Mouse (Mus musculus): ENCODE measurements around the gene Psmd8. TPM values are rescaled to one million over a fixed set of nuclear protein-coding genes. Genes with fewer than 3 reads are reported as not detected.
A peak's percentile ranks its signal among the peaks of the same experiment; 100 is the strongest.
"Not testable (repeated sequence)": the region's sequence is repeated elsewhere in the genome, so short reads cannot be mapped to it uniquely, and the experiment has no call there.

The Psmd8 gene
- polyA plus RNA-seq, 1 experiment: 242 TPM

DNA sequence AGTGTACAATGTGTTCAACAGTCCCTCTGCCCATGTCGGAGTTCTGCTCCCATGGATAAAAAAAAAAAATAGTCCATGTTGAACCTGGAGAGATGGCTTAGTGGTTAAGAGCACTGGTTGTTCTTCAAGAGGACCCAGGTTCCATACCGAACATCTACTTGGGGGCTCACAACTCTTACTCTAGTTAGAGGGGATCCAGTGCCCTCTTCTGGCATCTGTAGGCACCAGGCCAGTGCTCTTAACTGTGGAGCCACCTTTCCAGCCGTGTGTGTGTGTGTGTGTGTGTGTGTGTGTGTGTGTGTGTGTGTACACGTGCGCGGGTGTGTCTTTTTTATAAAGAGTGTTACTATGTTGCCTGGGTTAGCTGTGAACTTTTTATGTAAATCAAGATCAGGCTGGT, 22.1 kb upstream of the Psmd8 start:
- TF ChIP-seq POLR2A (IDR thresholded peaks at IDR 0.05; ENCODE audit: insufficient read depth, low read length) (no peak), CTCF (IDR thresholded peaks at IDR 0.05; ENCODE audit: low read depth, low read length) (no peak), EP300 (IDR thresholded peaks at IDR 0.05; ENCODE audit: insufficient read depth, low read depth, low read length) (no peak)
- H3K27me3 ChIP-seq (ENCODE audit: control insufficient read depth, insufficient read depth, low read length, poor library complexity, severe bottlenecking): no peaks in the 10 kb centered on the region

DNA sequence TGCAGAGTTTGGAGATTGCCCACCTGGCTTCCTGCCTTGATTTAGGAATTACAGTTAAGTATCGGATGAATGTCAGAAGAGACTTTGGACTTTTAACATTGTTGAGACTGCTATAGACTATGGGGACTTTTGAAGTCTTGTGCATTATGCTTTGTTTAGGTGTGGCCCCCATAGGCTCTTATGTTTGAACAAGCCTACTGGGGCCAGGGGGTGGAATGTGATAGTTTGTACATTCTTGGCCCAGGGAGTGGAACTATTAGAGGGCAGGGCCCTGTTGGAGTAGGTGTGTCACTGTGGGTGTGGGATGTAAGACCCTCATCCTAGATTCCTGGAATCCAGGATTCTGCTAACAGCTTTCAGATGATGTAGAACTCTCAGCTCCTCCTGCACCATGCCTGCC, 13.7 kb upstream of the Psmd8 start:
- not testable (repeated sequence) for H3K9ac ChIP-seq (ENCODE audit: low read depth, poor library complexity, severe bottlenecking); H3K9me3 ChIP-seq (replicated peaks; ENCODE audit: control insufficient read depth, insufficient read depth, low read length, poor library complexity, severe bottlenecking); H3K27ac ChIP-seq (ENCODE audit: insufficient read depth, low read length); H3K4me1 ChIP-seq (ENCODE audit: control insufficient read depth, insufficient read depth, low read length); H3K36me3 ChIP-seq (ENCODE audit: control insufficient read depth, insufficient read depth, low read length, poor library complexity, severe bottlenecking); H3K27me3 ChIP-seq (ENCODE audit: control insufficient read depth, insufficient read depth, low read length, poor library complexity, severe bottlenecking); H3K4me3 ChIP-seq (ENCODE audit: low read depth, low read length)

More for the DNA sequence above, 22.1 kb upstream of the Psmd8 start:
- H3K36me3 ChIP-seq (ENCODE audit: control insufficient read depth, insufficient read depth, low read length, poor library complexity, severe bottlenecking): no peaks in the 10 kb centered on the region
- no peak overlapping the region for H3K4me3 ChIP-seq (ENCODE audit: low read depth, low read length)
- H3K27ac ChIP-seq (ENCODE audit: insufficient read depth, low read length): no peak overlapping the region
- H3K9ac ChIP-seq (ENCODE audit: low read depth, poor library complexity, severe bottlenecking): no peak overlapping the region
- H3K9me3 ChIP-seq (replicated peaks; ENCODE audit: control insufficient read depth, insufficient read depth, low read length, poor library complexity, severe bottlenecking): no peaks in the 10 kb centered on the region
- no peaks in the 10 kb centered on the region for H3K4me1 ChIP-seq (ENCODE audit: control insufficient read depth, insufficient read depth, low read length)

DNA sequence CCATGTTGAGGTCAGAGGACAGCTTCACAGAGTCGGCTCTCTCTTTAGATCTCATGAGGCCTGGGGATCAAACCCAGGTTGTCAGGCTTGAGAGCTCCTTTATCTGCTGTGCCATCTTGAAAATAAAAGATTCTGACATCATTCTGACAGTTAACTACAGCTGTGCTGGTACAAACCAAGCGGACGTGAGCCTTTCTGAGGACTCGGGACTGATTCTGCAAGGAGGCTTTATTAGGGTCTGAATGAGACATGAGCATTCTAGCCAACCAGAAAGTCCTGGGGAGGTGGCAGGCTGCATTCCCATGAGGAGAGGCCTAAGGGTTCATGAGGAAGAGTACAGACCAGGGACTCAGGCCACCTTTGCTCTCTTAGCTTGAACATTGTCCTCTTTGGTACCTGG, 822 bp upstream of the Psmd8 start:
- H3K27ac ChIP-seq (ENCODE audit: insufficient read depth, low read length); H3K4me1 ChIP-seq (ENCODE audit: control insufficient read depth, insufficient read depth, low read length); H3K27me3 ChIP-seq (ENCODE audit: control insufficient read depth, insufficient read depth, low read length, poor library complexity, severe bottlenecking); H3K9me3 ChIP-seq (replicated peaks; ENCODE audit: control insufficient read depth, insufficient read depth, low read length, poor library complexity, severe bottlenecking); H3K4me3 ChIP-seq (ENCODE audit: low read depth, low read length); H3K9ac ChIP-seq (ENCODE audit: low read depth, poor library complexity, severe bottlenecking); H3K36me3 ChIP-seq (ENCODE audit: control insufficient read depth, insufficient read depth, low read length, poor library complexity, severe bottlenecking): not testable (repeated sequence)

GRCm38 (mm10) chr7:29180854-29181236, 344 bp upstream of the Psmd8 start:
- H3K4me3 ChIP-seq (ENCODE audit: low read depth, low read length): no peak overlapping the region
- no peaks in the 10 kb centered on the region for H3K4me1 ChIP-seq (ENCODE audit: control insufficient read depth, insufficient read depth, low read length)
- H3K27me3 ChIP-seq (ENCODE audit: control insufficient read depth, insufficient read depth, low read length, poor library complexity, severe bottlenecking): no peaks in the 10 kb centered on the region
- no peak overlapping the region for H3K9ac ChIP-seq (ENCODE audit: low read depth, poor library complexity, severe bottlenecking)
- no peak for TF ChIP-seq EP300 (IDR thresholded peaks at IDR 0.05; ENCODE audit: insufficient read depth, low read depth, low read length)
- TF ChIP-seq CTCF (IDR thresholded peaks at IDR 0.05; ENCODE audit: low read depth, low read length): no peak
- TF ChIP-seq POLR2A (IDR thresholded peaks at IDR 0.05; ENCODE audit: insufficient read depth, low read length): no peak
- H3K9me3 ChIP-seq (replicated peaks; ENCODE audit: control insufficient read depth, insufficient read depth, low read length, poor library complexity, severe bottlenecking): no peaks in the 10 kb centered on the region
- no peak overlapping the region for H3K27ac ChIP-seq (ENCODE audit: insufficient read depth, low read length)
- peaks cover 5% of the 10 kb centered on the region for H3K36me3 ChIP-seq (ENCODE audit: control insufficient read depth, insufficient read depth, low read length, poor library complexity, severe bottlenecking)

- H3K27ac ChIP-seq (ENCODE audit: insufficient read depth, low read length): no peak overlapping the region
Measured at GRCm38 (mm10) chr7:29179323-29179722, 1.2 kb downstream of the Psmd8 start.

DNA sequence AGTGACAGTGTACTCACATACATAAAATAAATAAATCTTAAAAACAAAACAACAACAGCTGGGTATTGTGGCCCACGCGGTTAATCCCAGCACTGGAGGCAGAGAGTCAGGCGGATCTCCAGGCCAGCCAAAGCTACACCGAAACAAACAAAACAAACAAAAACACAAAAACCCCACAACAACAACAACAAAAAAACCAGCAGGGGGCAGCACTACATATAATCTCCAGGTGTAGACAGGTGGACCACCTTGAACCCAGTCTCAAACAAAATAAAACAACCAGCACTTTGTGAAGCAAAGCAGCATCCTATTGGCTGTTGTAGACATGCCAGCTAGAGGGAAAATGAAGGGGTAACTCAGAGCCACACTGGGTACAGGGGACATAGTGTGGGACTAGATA, 2.4 kb downstream of the Psmd8 start:
- no peak for TF ChIP-seq POLR2A (IDR thresholded peaks at IDR 0.05; ENCODE audit: insufficient read depth, low read length)
- no peak for TF ChIP-seq EP300 (IDR thresholded peaks at IDR 0.05; ENCODE audit: insufficient read depth, low read depth, low read length)
- no peak overlapping the region for H3K4me3 ChIP-seq (ENCODE audit: low read depth, low read length)
- no peak overlapping the region for H3K27ac ChIP-seq (ENCODE audit: insufficient read depth, low read length)
- H3K9ac ChIP-seq (ENCODE audit: low read depth, poor library complexity, severe bottlenecking): no peak overlapping the region
- H3K9me3 ChIP-seq (replicated peaks; ENCODE audit: control insufficient read depth, insufficient read depth, low read length, poor library complexity, severe bottlenecking): no peaks in the 10 kb centered on the region
- H3K36me3 ChIP-seq (ENCODE audit: control insufficient read depth, insufficient read depth, low read length, poor library complexity, severe bottlenecking): peaks cover 13% of the 10 kb centered on the region
- H3K4me1 ChIP-seq (ENCODE audit: control insufficient read depth, insufficient read depth, low read length): no peaks in the 10 kb centered on the region
- H3K27me3 ChIP-seq (ENCODE audit: control insufficient read depth, insufficient read depth, low read length, poor library complexity, severe bottlenecking): no peaks in the 10 kb centered on the region

More at GRCm38 (mm10) chr7:29179323-29179722, 1.2 kb downstream of the Psmd8 start:
- Histone ChIP-seq H3K4me3 (ENCODE audit: low read depth, low read length) (peak overlapping the region; percentile 90), H3K4me1 (ENCODE audit: control insufficient read depth, insufficient read depth, low read length) (no peaks in the 10 kb centered on the region), H3K9ac (ENCODE audit: low read depth, poor library complexity, severe bottlenecking) (peak overlapping the region; percentile 82), H3K27me3 (ENCODE audit: control insufficient read depth, insufficient read depth, low read length, poor library complexity, severe bottlenecking) (no peaks in the 10 kb centered on the region), H3K36me3 (ENCODE audit: control insufficient read depth, insufficient read depth, low read length, poor library complexity, severe bottlenecking) (peaks cover 13% of the 10 kb centered on the region), H3K9me3 (replicated peaks; ENCODE audit: control insufficient read depth, insufficient read depth, low read length, poor library complexity, severe bottlenecking) (no peaks in the 10 kb centered on the region)
- no peak for TF ChIP-seq EP300 (IDR thresholded peaks at IDR 0.05; ENCODE audit: insufficient read depth, low read depth, low read length)
